In the genomic region with DNA sequence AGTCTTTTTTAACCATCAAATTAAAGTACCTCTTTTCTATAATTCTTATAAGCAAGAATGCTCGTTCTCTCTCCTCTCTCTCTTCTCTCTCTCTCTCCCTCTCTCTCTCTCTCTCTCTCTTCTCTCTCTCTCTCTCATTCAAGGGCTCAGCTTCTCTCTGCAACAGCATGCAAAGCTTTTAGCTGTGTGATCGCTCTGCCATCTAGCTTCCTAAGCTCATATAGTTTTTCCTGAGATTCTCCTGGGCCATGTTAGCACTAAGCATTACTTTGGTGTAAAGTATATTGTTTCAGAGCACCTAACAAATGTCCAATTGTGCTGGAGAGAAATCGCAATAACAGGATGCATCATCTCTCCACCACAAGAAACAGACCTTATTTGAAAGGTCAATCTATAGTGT, we compare ENCODE assay signal across 36 mouse cellular contexts. TPM values are rescaled to one million over a fixed set of nuclear protein-coding genes. Genes with fewer than 3 reads are reported as not detected.
"Had no signal": no experiment of that assay in that cellular context is flagged by ENCODE, and none has a peak within 500 bp of the region (broad histone marks: within the 10 kb centered on the region; RNA-seq: fewer than 3 reads in every experiment).

No protein-coding gene starts in this region.

- H3K9me3 ChIP-seq: limb, embryonic 10.5 days; limb, embryonic 12.5 days; limb, embryonic 13.5 days; limb, embryonic 15.5 days; liver, embryonic 12.5 days; liver, embryonic 13.5 days; liver, embryonic 15.5 days; lung, embryonic 15.5 days; megakaryocyte, embryonic 14.5 days; midbrain, embryonic 10.5 days; midbrain, embryonic 12.5 days; midbrain, embryonic 15.5 days; neural tube, embryonic 12.5 days had no signal

- DNase-seq: left cerebral cortex, postnatal 4 days; liver; liver, embryonic 13.5 days; liver, postnatal 0 days; lung, adult 18-20 months; lung, adult 2 months; lung, embryonic 14.5 days; lung, postnatal 10 days; lung, postnatal 14 days; lung, postnatal 36 days; lung, postnatal 4 days; midbrain, embryonic 14.5 days had no signal

- H3K4me3 ChIP-seq: limb, embryonic 10.5 days; limb, embryonic 12.5 days; limb, embryonic 13.5 days; limb, embryonic 15.5 days; liver, embryonic 12.5 days; liver, embryonic 13.5 days; liver, embryonic 15.5 days; lung, embryonic 15.5 days; megakaryocyte, embryonic 14.5 days; midbrain, embryonic 10.5 days; midbrain, embryonic 12.5 days; midbrain, embryonic 15.5 days; myocyte; neural tube, embryonic 12.5 days had no signal

- H3K27ac ChIP-seq: limb, embryonic 10.5 days; limb, embryonic 12.5 days; limb, embryonic 13.5 days; limb, embryonic 15.5 days; liver, embryonic 12.5 days; liver, embryonic 13.5 days; liver, embryonic 14.5 days; liver, embryonic 15.5 days; lung, embryonic 15.5 days; macrophage; midbrain, embryonic 10.5 days; midbrain, embryonic 12.5 days; midbrain, embryonic 15.5 days; neural tube, embryonic 12.5 days had no signal

- H3K27me3 ChIP-seq: limb, embryonic 12.5 days; limb, embryonic 13.5 days; limb, embryonic 15.5 days; liver, embryonic 12.5 days; liver, embryonic 13.5 days; liver, embryonic 15.5 days; lung, embryonic 15.5 days; midbrain, embryonic 12.5 days; midbrain, embryonic 15.5 days; neural tube, embryonic 12.5 days had no signal

- H3K36me3 ChIP-seq: limb, embryonic 10.5 days; limb, embryonic 12.5 days; limb, embryonic 13.5 days; limb, embryonic 15.5 days; liver, embryonic 12.5 days; liver, embryonic 13.5 days; liver, embryonic 15.5 days; lung, embryonic 15.5 days; midbrain, embryonic 10.5 days; midbrain, embryonic 12.5 days; midbrain, embryonic 15.5 days; neural tube, embryonic 12.5 days had no signal

- H3K9ac ChIP-seq: limb, embryonic 12.5 days; limb, embryonic 13.5 days; limb, embryonic 15.5 days; liver, embryonic 12.5 days; liver, embryonic 13.5 days; liver, embryonic 14.5 days; liver, embryonic 15.5 days; liver, postnatal 0 days; lung, embryonic 14.5 days; lung, embryonic 15.5 days; midbrain, embryonic 12.5 days; midbrain, embryonic 15.5 days; neural tube, embryonic 12.5 days had no signal

- H3K4me2 ChIP-seq: limb, embryonic 12.5 days; limb, embryonic 13.5 days; limb, embryonic 15.5 days; liver, embryonic 11.5 days; liver, embryonic 12.5 days; liver, embryonic 13.5 days; liver, embryonic 15.5 days; lung, embryonic 14.5 days; lung, embryonic 15.5 days; midbrain, embryonic 11.5 days; midbrain, embryonic 12.5 days; midbrain, embryonic 15.5 days; neural tube, embryonic 12.5 days had no signal

- H3K4me1 ChIP-seq: limb, embryonic 10.5 days; limb, embryonic 12.5 days; limb, embryonic 13.5 days; limb, embryonic 15.5 days; liver, embryonic 12.5 days; liver, embryonic 13.5 days; liver, embryonic 15.5 days; lung, embryonic 15.5 days; megakaryocyte, embryonic 14.5 days; midbrain, embryonic 12.5 days; midbrain, embryonic 15.5 days; neural tube, embryonic 12.5 days had no signal

- ATAC-seq: liver, postnatal 0 days; lung, postnatal 0 days; midbrain, embryonic 15.5 days; midbrain, embryonic 16.5 days had no signal

RNA-seq across cellular contexts. Expression of a gene that starts 29.4 kb away (rescaled TPM):
- total RNA-seq: left cerebral cortex, adult 8-10 months; left cerebral cortex, postnatal 25 days; left cerebral cortex, postnatal 36 days; liver, adult 2 months; monocyte, adult 5-6 weeks had no signal
- polyA plus RNA-seq: liver, adult 2 months had no signal
